Mouse (Mus musculus): ENCODE measurements around the gene Gm10382. TPM values are rescaled to one million over a fixed set of nuclear protein-coding genes. Genes with fewer than 3 reads are reported as not detected.

The Gm10382 gene
- polyA plus RNA-seq, 1 experiment from 2014 or later = 0.18 TPM

- WGBS = 20% methylated on average over 23 of the region's 25 CpGs
- Histone ChIP-seq H3K4me1 (replicated peaks; ENCODE audit: control insufficient read depth, insufficient read depth, low read length) (peaks cover 25% of the 10 kb centered on the region), H3K9ac (ENCODE audit: low read depth, low read length) (peak overlapping the region; percentile 72), H3K9me3 (ENCODE audit: control insufficient read depth, low read length) (no peaks in the 10 kb centered on the region), H3K27me3 (replicated peaks; ENCODE audit: control insufficient read depth, insufficient read depth, low read length) (no peaks in the 10 kb centered on the region), H3K4me3 (ENCODE audit: low read depth, low read length) (peak overlapping the region; percentile 44), H3K27ac (ENCODE audit: low read depth, low read length) (peak overlapping the region; percentile 99), H3K4me2 (peak overlapping the region; percentile 68), H3K36me3 (ENCODE audit: control insufficient read depth, insufficient read depth, low read length) (no peaks in the 10 kb centered on the region)
- DNase-seq (ENCODE audit: low spot score) (peak; percentile 71), ATAC-seq (replicated peaks; ENCODE audit: low FRiP score) (peak; percentile 44; the same call in 1 of the 2 replicates)
Measured at GRCm38 (mm10) chr5:125393622-125394603, 4.8 kb downstream of the Gm10382 start.

- Histone ChIP-seq H3K9me3 (ENCODE audit: control insufficient read depth, low read length) (no peaks in the 10 kb centered on the region), H3K4me3 (ENCODE audit: low read depth, low read length) (peak overlapping the region; percentile 44; the same call in 1 of the 2 replicates), H3K27ac (ENCODE audit: low read depth, low read length) (peak overlapping the region; percentile 99), H3K4me2 (peak overlapping the region; percentile 68), H3K4me1 (replicated peaks; ENCODE audit: control insufficient read depth, insufficient read depth, low read length) (peaks cover 25% of the 10 kb centered on the region), H3K36me3 (ENCODE audit: control insufficient read depth, insufficient read depth, low read length) (no peaks in the 10 kb centered on the region), H3K9ac (ENCODE audit: low read depth, low read length) (no peak overlapping the region), H3K27me3 (replicated peaks; ENCODE audit: control insufficient read depth, insufficient read depth, low read length) (no peaks in the 10 kb centered on the region)
- WGBS = 70% methylated on average over 3 of the region's 3 CpGs
- DNase-seq (ENCODE audit: low spot score) = no peak
- no peak for ATAC-seq (replicated peaks; ENCODE audit: low FRiP score)
Measured at GRCm38 (mm10) chr5:125395008-125395407, 5.9 kb downstream of the Gm10382 start.

- ATAC-seq (replicated peaks; ENCODE audit: low FRiP score) = no peak
- no peak overlapping the region for H3K4me2 ChIP-seq
- 38% methylated on average over 7 of the region's 7 CpGs for WGBS
Measured at GRCm38 (mm10) chr5:125400903-125401302, 11.8 kb downstream of the Gm10382 start.

GRCm38 (mm10) chr5:125402476-125402875, 13.4 kb downstream of the Gm10382 start:
- Histone ChIP-seq H3K4me2 (peak overlapping the region; percentile 45), H3K9ac (ENCODE audit: low read depth, low read length) (no peak overlapping the region; the same call in 1 of the 2 replicates), H3K27me3 (replicated peaks; ENCODE audit: control insufficient read depth, insufficient read depth, low read length) (no peaks in the 10 kb centered on the region), H3K4me1 (replicated peaks; ENCODE audit: control insufficient read depth, insufficient read depth, low read length) (peaks cover 11% of the 10 kb centered on the region), H3K27ac (ENCODE audit: low read depth, low read length) (0 out of 2 replicates have a peak overlapping the region, but pooled peaks have one; percentile 32), H3K36me3 (ENCODE audit: control insufficient read depth, insufficient read depth, low read length) (no peaks in the 10 kb centered on the region), H3K4me3 (ENCODE audit: low read depth, low read length) (peak overlapping the region; percentile 21; the same call in 1 of the 2 replicates), H3K9me3 (ENCODE audit: control insufficient read depth, low read length) (no peaks in the 10 kb centered on the region)
- DNase-seq (ENCODE audit: low spot score) = no peak
- ATAC-seq (replicated peaks; ENCODE audit: low FRiP score) = no peak
- WGBS = 51% methylated on average over 10 of the region's 10 CpGs

More at GRCm38 (mm10) chr5:125400903-125401302, 11.8 kb downstream of the Gm10382 start:
- peaks cover 3% of the 10 kb centered on the region for H3K4me1 ChIP-seq (replicated peaks; ENCODE audit: control insufficient read depth, insufficient read depth, low read length)
- no peak overlapping the region for H3K4me3 ChIP-seq (ENCODE audit: low read depth, low read length)
- H3K27me3 ChIP-seq (replicated peaks; ENCODE audit: control insufficient read depth, insufficient read depth, low read length) = no peaks in the 10 kb centered on the region
- no peak overlapping the region for H3K9ac ChIP-seq (ENCODE audit: low read depth, low read length)
- no peaks in the 10 kb centered on the region for H3K36me3 ChIP-seq (ENCODE audit: control insufficient read depth, insufficient read depth, low read length)
- no peak overlapping the region for H3K27ac ChIP-seq (ENCODE audit: low read depth, low read length)
- DNase-seq (ENCODE audit: low spot score) = no peak
- H3K9me3 ChIP-seq (ENCODE audit: control insufficient read depth, low read length) = no peaks in the 10 kb centered on the region

GRCm38 (mm10) chr5:125402991-125403390, 13.9 kb downstream of the Gm10382 start:
- H3K27ac ChIP-seq (ENCODE audit: low read depth, low read length) = 0 out of 2 replicates have a peak overlapping the region, but pooled peaks have one; percentile 32
- ATAC-seq (replicated peaks; ENCODE audit: low FRiP score) = no peak

GRCm38 (mm10) chr5:125403481-125404465, 14.7 kb downstream of the Gm10382 start:
- no peaks in the 10 kb centered on the region for H3K27me3 ChIP-seq (replicated peaks; ENCODE audit: control insufficient read depth, insufficient read depth, low read length)
- DNase-seq (ENCODE audit: low spot score) (peak; percentile 82), ATAC-seq (replicated peaks; ENCODE audit: low FRiP score) (0 out of 2 replicates have a peak, but pooled peaks have one; percentile 23)
- H3K9ac ChIP-seq (ENCODE audit: low read depth, low read length) = peak overlapping the region; percentile 58
- no peaks in the 10 kb centered on the region for H3K9me3 ChIP-seq (ENCODE audit: control insufficient read depth, low read length)
- peak overlapping the region; percentile 96 for H3K4me2 ChIP-seq
- peak overlapping the region; percentile 71 for H3K4me3 ChIP-seq (ENCODE audit: low read depth, low read length)
- 16% methylated on average over 31 of the region's 31 CpGs for WGBS
- H3K27ac ChIP-seq (ENCODE audit: low read depth, low read length) = no peak overlapping the region
- H3K4me1 ChIP-seq (replicated peaks; ENCODE audit: control insufficient read depth, insufficient read depth, low read length) = peaks cover 20% of the 10 kb centered on the region
- H3K36me3 ChIP-seq (ENCODE audit: control insufficient read depth, insufficient read depth, low read length) = no peaks in the 10 kb centered on the region

More at GRCm38 (mm10) chr5:125402991-125403390, 13.9 kb downstream of the Gm10382 start:
- H3K36me3 ChIP-seq (ENCODE audit: control insufficient read depth, insufficient read depth, low read length) = no peaks in the 10 kb centered on the region
- peak overlapping the region; percentile 45 for H3K4me2 ChIP-seq
- H3K4me1 ChIP-seq (replicated peaks; ENCODE audit: control insufficient read depth, insufficient read depth, low read length) = peaks cover 13% of the 10 kb centered on the region
- H3K9me3 ChIP-seq (ENCODE audit: control insufficient read depth, low read length) = no peaks in the 10 kb centered on the region
- no peak overlapping the region; the same call in 1 of the 2 replicates for H3K9ac ChIP-seq (ENCODE audit: low read depth, low read length)
- no peak for DNase-seq (ENCODE audit: low spot score)
- WGBS = 45% methylated on average over 6 of the region's 6 CpGs
- H3K27me3 ChIP-seq (replicated peaks; ENCODE audit: control insufficient read depth, insufficient read depth, low read length) = no peaks in the 10 kb centered on the region
- H3K4me3 ChIP-seq (ENCODE audit: low read depth, low read length) = peak overlapping the region; percentile 21; the same call in 1 of the 2 replicates

- Histone ChIP-seq H3K9ac (ENCODE audit: low read depth, low read length) (peak overlapping the region; percentile 81), H3K9me3 (ENCODE audit: control insufficient read depth, low read length) (no peaks in the 10 kb centered on the region), H3K36me3 (ENCODE audit: control insufficient read depth, insufficient read depth, low read length) (no peaks in the 10 kb centered on the region), H3K4me3 (ENCODE audit: low read depth, low read length) (peak overlapping the region; percentile 71), H3K27me3 (replicated peaks; ENCODE audit: control insufficient read depth, insufficient read depth, low read length) (no peaks in the 10 kb centered on the region), H3K4me2 (peak overlapping the region; percentile 96), H3K27ac (ENCODE audit: low read depth, low read length) (peak overlapping the region; percentile 84), H3K4me1 (replicated peaks; ENCODE audit: control insufficient read depth, insufficient read depth, low read length) (peaks cover 20% of the 10 kb centered on the region)
- DNase-seq (ENCODE audit: low spot score) (no peak), ATAC-seq (replicated peaks; ENCODE audit: low FRiP score) (no peak)
- 2% methylated on average over 7 of the region's 7 CpGs for WGBS
Measured at GRCm38 (mm10) chr5:125404536-125404902, 15.4 kb downstream of the Gm10382 start.

Data from liver, embryonic 11.5 days (tissue).